Mouse (Mus musculus): ENCODE measurements around the gene Thoc3.

GRCm38 (mm10) chr13:54437083-54437482 lies 31.6 kb downstream of the Thoc3 start:
- TF ChIP-seq GATA1 (IDR thresholded peaks at IDR 0.05; ENCODE audit: low read length) = no peak
- TF ChIP-seq TAL1 (IDR thresholded peaks at IDR 0.05; ENCODE audit: low read length) = no peak
